Mouse (Mus musculus) cortical plate, adult 2 months (tissue): Measurements from ENCODE around the gene Gopc.

Experiments used
- CTCF ChIP-seq: fragments of 200-500 bp; IDR thresholded peaks from 2 replicates; pipeline ENCODE4 v1.5.1; 2011; ENCODE audit warnings: mild to moderate bottlenecking, control low read depth, low read length; ENCODE audit not compliant: insufficient read depth; ENCODE audit errors: extremely low read depth
- POLR2A ChIP-seq: fragments of 200-500 bp; IDR thresholded peaks from 2 replicates; pipeline ENCODE4 v1.6.1; 2011; ENCODE audit warnings: mild to moderate bottlenecking, low read length, control low read depth; ENCODE audit not compliant: insufficient read depth; ENCODE audit errors: extremely low read depth

GRCm38 (mm10) chr10:52396647-52397046 lies 14.7 kb upstream of the Gopc start:
- TF ChIP-seq POLR2A (no peak), CTCF (no peak)
